Mouse (Mus musculus): ENCODE results near the gene Dact2. TPM values are rescaled to one million over a fixed set of nuclear protein-coding genes. Genes with fewer than 3 reads are reported as not detected.

Dact2 gene
- 6.5 and 7.2 TPM in 2 replicates for polyA plus RNA-seq (2012; rRNA removed)

DNA sequence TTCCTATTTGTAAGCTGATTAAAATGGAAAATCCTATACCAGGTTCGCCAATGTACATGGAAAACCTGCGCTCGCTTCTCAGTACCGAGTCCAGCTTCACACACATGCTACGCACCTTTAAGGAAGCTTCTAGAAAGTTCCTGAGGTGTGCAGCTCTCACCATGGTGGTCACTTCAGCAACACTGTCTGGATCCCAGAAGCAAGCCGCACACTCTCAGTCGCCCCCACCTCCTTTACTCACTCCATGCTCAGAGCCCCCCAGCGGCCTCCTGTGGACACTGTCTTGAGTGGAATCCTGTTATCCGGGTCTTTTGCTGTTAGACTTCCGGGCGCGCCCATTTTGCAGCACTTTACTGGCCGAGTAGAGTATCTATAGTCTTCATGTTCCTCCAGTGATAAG, at the start of gene Dact2:
Dact2 (minus strand) TSS at position 244 of the 400 bp plus-strand sequence.
- DNase-seq, result no peak
- TF ChIP-seq CTCF (IDR thresholded peaks at IDR 0.05; ENCODE audit: borderline replicate concordance, insufficient read depth, low read depth, low read length) (no peak), POLR2A (IDR thresholded peaks at IDR 0.05; ENCODE audit: borderline replicate concordance, insufficient read depth, low read length) (no peak)
- Histone ChIP-seq H3K4me3 (replicated peaks; ENCODE audit: insufficient read depth, low read depth, low read length) (peak within 1 kb of the TSS; percentile 56), H3K4me1 (ENCODE audit: control insufficient read depth, insufficient read depth, low read length) (peaks cover 2% of the 10 kb centered on the region), H3K27me3 (ENCODE audit: control insufficient read depth, insufficient read depth, low read length) (no peaks in the 10 kb centered on the region; the same call in 1 of the 2 replicates), H3K27ac (ENCODE audit: insufficient read depth, low read length) (no peak within 1 kb of the TSS)
- WGBS, result 46% methylated on average over 13 of the region's 13 CpGs

DNA sequence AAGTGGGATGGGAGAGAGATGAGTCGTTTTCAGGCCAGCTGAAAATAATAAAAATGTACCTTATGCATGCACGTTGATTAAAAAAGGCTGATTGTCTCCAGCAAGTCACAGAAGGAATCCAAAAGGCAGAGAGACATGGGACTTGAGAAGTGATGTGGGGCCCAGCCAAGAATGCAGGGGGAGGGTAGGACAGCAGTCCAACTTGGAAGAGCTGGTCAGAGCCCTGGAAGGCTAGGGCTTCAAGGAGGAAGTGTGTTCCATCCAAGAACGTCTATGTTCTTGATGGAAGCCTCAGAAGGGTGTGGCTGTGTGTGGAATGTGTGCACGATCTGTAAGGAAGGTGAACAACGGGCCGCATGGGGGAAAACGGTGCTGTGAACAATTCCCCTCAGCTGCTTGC, 48.4 kb upstream of the Dact2 start:
- WGBS, result 82% methylated on average over 7 of the region's 7 CpGs
- no peak for DNase-seq
- Histone ChIP-seq H3K27ac (ENCODE audit: insufficient read depth, low read length) (no peak overlapping the region), H3K4me3 (replicated peaks; ENCODE audit: insufficient read depth, low read depth, low read length) (no peak overlapping the region), H3K4me1 (ENCODE audit: control insufficient read depth, insufficient read depth, low read length) (peaks cover 16% of the 10 kb centered on the region), H3K27me3 (ENCODE audit: control insufficient read depth, insufficient read depth, low read length) (no peaks in the 10 kb centered on the region)
- TF ChIP-seq POLR2A (IDR thresholded peaks at IDR 0.05; ENCODE audit: borderline replicate concordance, insufficient read depth, low read length) (no peak), CTCF (IDR thresholded peaks at IDR 0.05; ENCODE audit: borderline replicate concordance, insufficient read depth, low read depth, low read length) (no peak)

DNA sequence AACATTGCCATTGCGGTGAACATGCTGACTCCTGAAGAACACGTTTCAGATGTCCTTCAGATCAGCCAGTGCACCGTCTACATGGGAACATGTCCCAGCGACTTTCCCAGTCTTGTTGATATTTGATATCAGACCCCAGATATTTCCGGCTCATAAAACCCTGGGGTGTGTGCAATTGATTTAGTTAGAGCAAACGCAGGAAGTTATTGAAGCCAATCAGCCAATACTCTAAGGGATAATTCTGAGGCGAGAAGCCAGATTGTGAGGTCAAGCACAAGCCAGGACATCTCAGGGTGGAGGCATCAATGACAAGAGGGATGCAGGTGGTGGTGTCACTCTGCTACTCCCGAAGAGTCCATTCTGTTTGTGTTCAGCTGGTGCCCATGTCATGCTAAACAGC, 46.3 kb upstream of the Dact2 start:
- Histone ChIP-seq H3K4me1 (ENCODE audit: control insufficient read depth, insufficient read depth, low read length) (peaks cover 26% of the 10 kb centered on the region), H3K27ac (ENCODE audit: insufficient read depth, low read length) (no peak overlapping the region), H3K27me3 (ENCODE audit: control insufficient read depth, insufficient read depth, low read length) (no peaks in the 10 kb centered on the region), H3K4me3 (replicated peaks; ENCODE audit: insufficient read depth, low read depth, low read length) (no peak overlapping the region)
- TF ChIP-seq CTCF (IDR thresholded peaks at IDR 0.05; ENCODE audit: borderline replicate concordance, insufficient read depth, low read depth, low read length), result no peak
- TF ChIP-seq POLR2A (IDR thresholded peaks at IDR 0.05; ENCODE audit: borderline replicate concordance, insufficient read depth, low read length), result no peak
- 85% methylated on average over 8 of the region's 8 CpGs for WGBS
- no peak for DNase-seq

DNA sequence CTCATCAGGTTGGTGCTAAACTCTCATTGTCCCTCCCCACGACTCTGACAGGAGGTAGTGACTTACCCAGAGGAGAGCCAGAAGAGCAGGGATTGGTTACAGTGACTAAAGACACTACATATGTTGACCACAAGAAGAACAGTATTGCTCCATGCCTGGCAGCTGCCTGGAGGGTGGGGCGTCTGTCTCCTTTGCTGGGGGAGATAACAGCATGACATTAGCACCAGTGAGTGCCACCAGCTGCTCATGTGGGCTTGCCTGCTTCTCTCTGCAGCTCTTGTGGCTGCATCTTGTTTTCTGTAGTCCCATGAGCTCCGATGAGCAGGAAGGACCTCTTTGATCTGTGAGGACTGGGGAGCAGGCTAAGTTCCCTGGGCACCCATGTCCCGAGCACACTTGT, 45.5 kb upstream of the Dact2 start:
- no peak overlapping the region for H3K27ac ChIP-seq (ENCODE audit: insufficient read depth, low read length)
- TF ChIP-seq CTCF (IDR thresholded peaks at IDR 0.05; ENCODE audit: borderline replicate concordance, insufficient read depth, low read depth, low read length), result no peak
- TF ChIP-seq POLR2A (IDR thresholded peaks at IDR 0.05; ENCODE audit: borderline replicate concordance, insufficient read depth, low read length), result no peak
- no peaks in the 10 kb centered on the region for H3K27me3 ChIP-seq (ENCODE audit: control insufficient read depth, insufficient read depth, low read length)
- no peak overlapping the region for H3K4me3 ChIP-seq (replicated peaks; ENCODE audit: insufficient read depth, low read depth, low read length)
- no peak for DNase-seq
- peaks cover 30% of the 10 kb centered on the region for H3K4me1 ChIP-seq (ENCODE audit: control insufficient read depth, insufficient read depth, low read length)
- WGBS, result 69% methylated on average over 4 of the region's 4 CpGs

DNA sequence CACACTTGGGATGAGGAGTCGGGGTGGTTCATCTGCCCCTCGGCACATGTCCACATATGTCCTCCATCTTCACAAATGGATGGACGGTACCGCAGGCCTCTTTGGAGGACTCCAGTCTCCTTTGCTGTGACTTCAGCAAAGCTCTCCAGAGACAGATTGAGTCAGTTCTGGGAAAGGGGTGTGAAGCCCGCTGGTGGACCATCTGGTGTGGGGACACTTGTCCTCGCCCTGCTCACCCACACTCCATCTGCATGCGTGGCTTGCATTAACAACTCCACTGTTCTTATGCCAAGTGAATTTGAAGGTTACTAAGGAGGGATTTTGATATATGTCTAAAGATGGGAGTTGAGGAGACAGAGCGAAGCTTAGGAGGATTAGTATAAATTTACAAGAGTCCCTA, 43.8 kb upstream of the Dact2 start:
- Histone ChIP-seq H3K27me3 (ENCODE audit: control insufficient read depth, insufficient read depth, low read length) (no peaks in the 10 kb centered on the region), H3K4me1 (ENCODE audit: control insufficient read depth, insufficient read depth, low read length) (peaks cover 39% of the 10 kb centered on the region), H3K4me3 (replicated peaks; ENCODE audit: insufficient read depth, low read depth, low read length) (no peak overlapping the region), H3K27ac (ENCODE audit: insufficient read depth, low read length) (no peak overlapping the region)
- TF ChIP-seq CTCF (IDR thresholded peaks at IDR 0.05; ENCODE audit: borderline replicate concordance, insufficient read depth, low read depth, low read length) (no peak), POLR2A (IDR thresholded peaks at IDR 0.05; ENCODE audit: borderline replicate concordance, insufficient read depth, low read length) (no peak)
- peak; percentile 46 to 68 for DNase-seq
- 42% methylated on average over 8 of the region's 8 CpGs for WGBS

DNA sequence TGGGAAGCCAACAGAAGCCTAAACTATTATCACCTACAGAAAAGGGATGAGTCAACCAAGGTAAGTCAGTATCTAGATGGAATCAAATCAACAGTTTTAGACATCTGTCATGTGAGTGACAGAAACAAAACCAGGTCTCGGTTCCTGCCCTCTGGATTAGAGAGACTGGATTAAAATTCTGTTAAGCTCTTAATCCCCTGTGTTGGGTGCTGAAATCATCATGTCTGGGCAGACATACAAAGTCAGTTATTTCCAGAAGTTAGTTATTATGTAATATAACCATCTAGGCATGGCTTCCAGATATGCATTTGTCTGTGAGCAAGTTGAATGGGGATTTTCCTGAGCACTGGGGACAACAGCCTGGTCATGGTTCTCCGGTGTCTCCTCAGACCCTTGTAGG, 42.2 kb upstream of the Dact2 start:
- TF ChIP-seq POLR2A (IDR thresholded peaks at IDR 0.05; ENCODE audit: borderline replicate concordance, insufficient read depth, low read length) (no peak), CTCF (IDR thresholded peaks at IDR 0.05; ENCODE audit: borderline replicate concordance, insufficient read depth, low read depth, low read length) (no peak)
- peaks cover 39% of the 10 kb centered on the region for H3K4me1 ChIP-seq (ENCODE audit: control insufficient read depth, insufficient read depth, low read length)
- H3K27me3 ChIP-seq (ENCODE audit: control insufficient read depth, insufficient read depth, low read length), result no peaks in the 10 kb centered on the region
- no peak for DNase-seq
- no peak overlapping the region for H3K27ac ChIP-seq (ENCODE audit: insufficient read depth, low read length)
- 99% methylated on average over 2 of the region's 2 CpGs for WGBS
- no peak overlapping the region for H3K4me3 ChIP-seq (replicated peaks; ENCODE audit: insufficient read depth, low read depth, low read length)

DNA sequence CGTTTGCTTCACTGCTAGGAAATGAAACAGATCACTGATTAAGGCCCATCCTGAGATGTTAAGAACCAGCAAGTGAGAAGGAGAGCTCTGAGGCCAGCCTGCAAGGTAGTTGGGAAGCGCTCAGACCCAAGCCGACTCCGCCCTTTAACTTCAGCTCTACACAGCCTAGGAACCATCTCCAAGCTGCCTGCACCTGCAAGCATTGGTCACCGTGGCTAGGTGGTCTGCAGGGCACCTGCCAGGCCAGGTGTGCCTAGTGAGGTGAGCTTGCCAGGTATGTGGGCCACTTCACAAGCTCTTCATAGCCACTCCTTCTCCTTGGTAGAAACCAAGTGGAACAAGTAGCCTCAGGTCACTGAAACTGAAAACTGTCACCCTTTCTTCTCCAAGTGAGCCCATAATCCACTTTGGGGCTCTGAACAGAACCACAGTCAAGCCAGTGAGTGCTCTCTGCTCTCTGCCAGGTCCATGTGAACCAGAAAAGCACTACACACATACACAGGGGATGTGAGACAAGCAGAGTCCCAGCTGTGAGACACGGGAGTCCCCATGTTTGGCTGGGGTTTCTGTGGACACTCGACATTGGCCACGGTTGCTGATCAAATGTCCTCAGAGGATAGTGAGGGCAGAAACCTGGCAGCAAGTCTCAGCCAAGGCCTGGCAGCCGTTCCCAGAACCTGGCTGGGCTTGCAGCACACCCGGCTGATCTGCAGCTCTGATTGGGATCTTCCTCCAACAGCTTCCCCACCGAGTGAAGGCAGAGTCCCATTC, 40.3 kb upstream of the Dact2 start:
- TF ChIP-seq CTCF (IDR thresholded peaks at IDR 0.05; ENCODE audit: borderline replicate concordance, insufficient read depth, low read depth, low read length) (no peak), POLR2A (IDR thresholded peaks at IDR 0.05; ENCODE audit: borderline replicate concordance, insufficient read depth, low read length) (no peak)
- whole genome bisulfite sequencing, result 40% methylated on average over 11 of the region's 11 CpGs
- H3K27ac ChIP-seq (ENCODE audit: insufficient read depth, low read length), result no peak overlapping the region
- H3K4me3 ChIP-seq (replicated peaks; ENCODE audit: insufficient read depth, low read depth, low read length), result no peak overlapping the region
- DNase-seq, result peak; percentile 79 to 84
- peaks cover 33% of the 10 kb centered on the region for H3K4me1 ChIP-seq (ENCODE audit: control insufficient read depth, insufficient read depth, low read length)
- no peaks in the 10 kb centered on the region for H3K27me3 ChIP-seq (ENCODE audit: control insufficient read depth, insufficient read depth, low read length)

DNA sequence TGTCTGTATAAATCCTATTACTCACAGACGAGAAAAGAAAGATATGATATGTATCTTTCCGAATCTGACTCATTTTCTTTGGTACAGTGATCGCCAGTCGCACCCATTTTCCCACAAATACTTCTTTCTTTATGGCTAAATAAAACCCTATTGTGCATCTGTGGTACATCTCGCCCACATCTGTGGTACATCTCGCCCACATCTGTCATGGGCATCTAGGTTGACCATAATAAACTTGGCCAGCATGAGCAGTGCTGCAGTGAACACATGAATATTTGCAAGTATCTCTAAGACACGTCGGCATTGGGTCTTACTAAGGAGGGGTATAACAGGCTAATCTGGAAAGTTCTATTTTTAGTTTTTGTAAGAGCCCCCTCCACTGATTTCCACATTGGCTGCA, 38.5 kb upstream of the Dact2 start:
- H3K27ac ChIP-seq (ENCODE audit: insufficient read depth, low read length), result no peak overlapping the region
- no peaks in the 10 kb centered on the region for H3K27me3 ChIP-seq (ENCODE audit: control insufficient read depth, insufficient read depth, low read length)
- no peak for DNase-seq
- H3K4me3 ChIP-seq (replicated peaks; ENCODE audit: insufficient read depth, low read depth, low read length), result no peak overlapping the region
- H3K4me1 ChIP-seq (ENCODE audit: control insufficient read depth, insufficient read depth, low read length), result peaks cover 24% of the 10 kb centered on the region
- TF ChIP-seq POLR2A (IDR thresholded peaks at IDR 0.05; ENCODE audit: borderline replicate concordance, insufficient read depth, low read length) (no peak), CTCF (IDR thresholded peaks at IDR 0.05; ENCODE audit: borderline replicate concordance, insufficient read depth, low read depth, low read length) (no peak)
- 95% methylated on average over 8 of the region's 8 CpGs for WGBS

All from cerebellum, adult 2 months (tissue).